In genomic region chr5:31179766-31180630, GRCm38 (mm10) we compare ENCODE assay signal across 8 mouse cellular contexts. TPM values are rescaled to one million over a fixed set of nuclear protein-coding genes. Genes with fewer than 3 reads are reported as not detected.
DNase-seq lines count a peak whose midpoint lies in the region; ATAC-seq and TF ChIP-seq lines count a peak whose summit lies in the region.

Gm29609 (minus strand) TSS chr5:31179911.
Gtf3c2 (minus strand) TSS chr5:31180144.

- no peaks in the 10 kb centered on the region for H3K36me3 ChIP-seq in ES-Bruce4 (ENCODE audit: control insufficient read depth, insufficient read depth, low read length, poor library complexity, severe bottlenecking)
- 0 out of 2 replicates have a peak, but pooled peaks cover 6% of the 10 kb centered on the region for H3K36me3 ChIP-seq in forebrain, embryonic 13.5 days (ENCODE audit: poor library complexity, severe bottlenecking)
- 0 out of 2 replicates have a peak, but pooled peaks cover 4% of the 10 kb centered on the region for H3K36me3 ChIP-seq in liver, postnatal 0 days (replicated peaks; ENCODE audit: insufficient read depth, low read length)
- no peaks in the 10 kb centered on the region for H3K36me3 ChIP-seq in neural tube, embryonic 14.5 days (ENCODE audit: control insufficient read depth, insufficient read depth, low read length)

- H3K9ac ChIP-seq in ES-Bruce4 (ENCODE audit: low read depth, poor library complexity, severe bottlenecking): peak within 1 kb of the TSS; percentile 79
- peak within 1 kb of the TSS; percentile 82 for H3K9ac ChIP-seq in forebrain, embryonic 13.5 days
- peak within 1 kb of the TSS; percentile 80 for H3K9ac ChIP-seq in liver, postnatal 0 days (replicated peaks)
- H3K9ac ChIP-seq in neural tube, embryonic 14.5 days (replicated peaks; ENCODE audit: low read depth, low read length): peak within 1 kb of the TSS; percentile 59

- DNase-seq in heart, postnatal 10 days: peak; percentile 96 to 97
- peak; percentile 78 for DNase-seq in large intestine, adult 2 months (ENCODE audit: low read depth, low spot score)
- DNase-seq in liver, postnatal 0 days: peak; percentile 94
- DNase-seq in testis, postnatal 10 days (ENCODE audit: low spot score): peak; percentile 97

- H3K4me1 ChIP-seq in ES-Bruce4 (ENCODE audit: control insufficient read depth, insufficient read depth, low read length): no peaks in the 10 kb centered on the region
- H3K4me1 ChIP-seq in forebrain, embryonic 13.5 days: peaks cover 30% of the 10 kb centered on the region
- peaks cover 14% of the 10 kb centered on the region for H3K4me1 ChIP-seq in liver, postnatal 0 days (ENCODE audit: insufficient read depth)
- peaks cover 6% of the 10 kb centered on the region for H3K4me1 ChIP-seq in neural tube, embryonic 14.5 days (ENCODE audit: control insufficient read depth, insufficient read depth, low read length)

- H3K27me3 ChIP-seq in ES-Bruce4 (ENCODE audit: control insufficient read depth, insufficient read depth, low read length, poor library complexity, severe bottlenecking): no peaks in the 10 kb centered on the region
- H3K27me3 ChIP-seq in forebrain, embryonic 13.5 days: no peaks in the 10 kb centered on the region
- no peaks in the 10 kb centered on the region for H3K27me3 ChIP-seq in liver, postnatal 0 days (ENCODE audit: insufficient read depth, low read length)
- no peaks in the 10 kb centered on the region for H3K27me3 ChIP-seq in neural tube, embryonic 14.5 days (ENCODE audit: control insufficient read depth, insufficient read depth, low read length)

- no peak for TF ChIP-seq CTCF in ES-Bruce4 (IDR thresholded peaks at IDR 0.05; ENCODE audit: low read depth, low read length)
- peak; percentile 27; the same call in 1 of the 2 replicates for TF ChIP-seq CTCF in liver, postnatal 0 days (IDR thresholded peaks at IDR 0.05; ENCODE audit: low read depth)

- TF ChIP-seq POLR2A in ES-Bruce4 (IDR thresholded peaks at IDR 0.05; ENCODE audit: insufficient read depth, low read length): peak; percentile 86

- intact Hi-C loops in heart, postnatal 10 days (cut with DNase I): no loop called here

- peak within 1 kb of the TSS; percentile 92 for H3K4me2 ChIP-seq in forebrain, embryonic 13.5 days
- H3K4me2 ChIP-seq in liver, postnatal 0 days (ENCODE audit: low read depth, low read length): peak within 1 kb of the TSS; percentile 80
- H3K4me2 ChIP-seq in neural tube, embryonic 14.5 days (ENCODE audit: low read depth, low read length): peak within 1 kb of the TSS; percentile 93

- ATAC-seq in cerebellum, adult (ENCODE audit: insufficient number of reproducible peaks, low FRiP score, low TSS enrichment): peak; percentile 98
- peak; percentile 98 for ATAC-seq in forebrain, embryonic 13.5 days
- ATAC-seq in liver, postnatal 0 days: peak; percentile 94
- ATAC-seq in neural tube, embryonic 14.5 days (ENCODE audit: low read depth): peak; percentile 98

- H3K4me3 ChIP-seq in ES-Bruce4 (ENCODE audit: low read depth, low read length): peak within 1 kb of the TSS; percentile 98
- peak within 1 kb of the TSS; percentile 93 for H3K4me3 ChIP-seq in forebrain, embryonic 13.5 days
- H3K4me3 ChIP-seq in liver, postnatal 0 days (ENCODE audit: low read depth, low read length): peak within 1 kb of the TSS; percentile 83
- H3K4me3 ChIP-seq in neural tube, embryonic 14.5 days (ENCODE audit: low read depth, low read length): peak within 1 kb of the TSS; percentile 84

- no peaks in the 10 kb centered on the region for H3K9me3 ChIP-seq in ES-Bruce4 (replicated peaks; ENCODE audit: control insufficient read depth, insufficient read depth, low read length, poor library complexity, severe bottlenecking)
- no peaks in the 10 kb centered on the region for H3K9me3 ChIP-seq in forebrain, embryonic 13.5 days (replicated peaks)
- H3K9me3 ChIP-seq in liver, postnatal 0 days (ENCODE audit: low read length): no peaks in the 10 kb centered on the region
- H3K9me3 ChIP-seq in neural tube, embryonic 14.5 days (ENCODE audit: control insufficient read depth, low read length): no peaks in the 10 kb centered on the region

- no peak for TF ChIP-seq EP300 in ES-Bruce4 (IDR thresholded peaks at IDR 0.05; ENCODE audit: insufficient read depth, low read depth, low read length)
- TF ChIP-seq EP300 in liver, postnatal 0 days (IDR thresholded peaks at IDR 0.05; ENCODE audit: low read depth): peak; percentile 60; the same call in 1 of the 2 replicates

- peak within 1 kb of the TSS; percentile 83 for H3K27ac ChIP-seq in ES-Bruce4 (ENCODE audit: insufficient read depth, low read length)
- peak within 1 kb of the TSS; percentile 99 for H3K27ac ChIP-seq in forebrain, embryonic 13.5 days
- H3K27ac ChIP-seq in liver, postnatal 0 days (ENCODE audit: low read depth): peak within 1 kb of the TSS; percentile 97
- peak within 1 kb of the TSS; percentile 91 for H3K27ac ChIP-seq in neural tube, embryonic 14.5 days (ENCODE audit: low read depth, low read length)

- WGBS in forebrain, embryonic 13.5 days: under 1% methylated on average over 59 of the region's 59 CpGs
- WGBS in large intestine, adult 2 months: under 1% methylated on average over 59 of the region's 59 CpGs
- under 1% methylated on average over 59 of the region's 59 CpGs for WGBS in liver, postnatal 0 days (ENCODE audit: insufficient replicate concordance)
- under 1% methylated on average over 59 of the region's 59 CpGs for WGBS in neural tube, embryonic 14.5 days

RNA-seq across cellular contexts. Expression of gene Gm29609, which starts in this region (rescaled TPM):
- 2.3 and 2.6 TPM in 2 replicates for polyA plus RNA-seq in ES-Bruce4 (2011; ENCODE audit: insufficient read depth, insufficient read length, low read depth, missing spikeins)
- 1.5 and 1.9 TPM in 2 replicates for polyA plus RNA-seq in forebrain, embryonic 13.5 days (2015; fragmentation: Nextera tagmentation; extraction: Ambion mirVana)
- total RNA-seq in heart, postnatal 10 days (2021): 1 to 10 TPM in 1 of 2 experiments, under 1 TPM in 1; 0.38 to 1.6 TPM
- polyA plus RNA-seq in large intestine, adult 2 months (2012; rRNA removed): 0.38 and 0.71 TPM in 2 replicates
- 0.21 and 0.59 TPM in 2 replicates for polyA plus RNA-seq in liver, postnatal 0 days (2015; fragmentation: Nextera tagmentation; extraction: Ambion mirVana)
- polyA plus RNA-seq in neural tube, embryonic 14.5 days (2014; fragmentation: Nextera tagmentation; extraction: Ambion mirVana): 2.3 and 2.5 TPM in 2 replicates

RNA-seq across cellular contexts. Expression of gene Gtf3c2, which starts in this region (rescaled TPM):
- polyA plus RNA-seq in ES-Bruce4 (2011; ENCODE audit: insufficient read depth, insufficient read length, low read depth, missing spikeins): 104 and 106 TPM in 2 replicates
- polyA plus RNA-seq in forebrain, embryonic 13.5 days (2015; fragmentation: Nextera tagmentation; extraction: Ambion mirVana): 76.5 and 86.9 TPM in 2 replicates
- total RNA-seq in heart, postnatal 10 days (2021): 10 to 100 TPM; 45.1 to 48.3 TPM
- polyA plus RNA-seq in large intestine, adult 2 months (2012; rRNA removed): 46.9 and 53.6 TPM in 2 replicates
- polyA plus RNA-seq in liver, postnatal 0 days (2015; fragmentation: Nextera tagmentation; extraction: Ambion mirVana): 15.0 and 16.8 TPM in 2 replicates
- 55.5 and 60.3 TPM in 2 replicates for polyA plus RNA-seq in neural tube, embryonic 14.5 days (2014; fragmentation: Nextera tagmentation; extraction: Ambion mirVana)

Comparison
In these comparisons a context has a peak if more than half of its experiments do, and no peak if none do; other contexts are left out.
1. Peak in every context shown above with its lines: DNase-seq, ATAC-seq, H3K4me3 ChIP-seq and H3K27ac ChIP-seq.